Mouse (Mus musculus): Measurements from ENCODE around the gene Mad1l1.
"Not testable (repeated sequence)": the region's sequence is repeated elsewhere in the genome, so short reads cannot be mapped to it uniquely, and the experiment has no call there.

Gene Mad1l1

GRCm38 (mm10) chr5:140321042-140321755 lies at the start of gene Mad1l1, which contains the start of gene Nudt1:
Mad1l1 (minus strand) TSS chr5:140321552.
Nudt1 (plus strand) TSS chr5:140321656.
- peak; percentile 97 for DNase-seq (ENCODE audit: low spot score)

GRCm38 (mm10) chr5:140370446-140371254 lies 49.3 kb upstream of the Mad1l1 start:
- no peak for DNase-seq (ENCODE audit: low spot score)

- DNase-seq (ENCODE audit: low spot score), result no peak
Observed at GRCm38 (mm10) chr5:140369466-140369865, 48.1 kb upstream of the Mad1l1 start.

DNA sequence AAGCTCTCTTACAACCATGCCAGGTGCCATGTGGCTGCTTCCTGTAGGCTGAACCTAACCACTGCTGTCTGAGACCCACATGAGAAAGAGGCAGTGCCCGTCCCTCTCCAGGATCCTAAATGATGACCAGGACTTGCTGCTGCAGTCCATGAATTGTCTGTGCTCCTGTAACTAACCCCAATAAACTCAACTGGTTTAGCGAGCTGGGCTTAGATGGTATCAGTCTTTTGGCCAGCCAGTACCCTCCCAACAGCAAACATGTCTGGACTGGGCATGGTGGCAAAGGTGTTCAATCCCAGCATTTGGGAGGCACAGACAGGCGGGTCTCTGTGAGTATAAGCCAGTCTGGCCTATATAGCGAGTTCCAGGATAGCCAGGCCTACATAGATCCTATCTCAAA lies 47.6 kb upstream of the Mad1l1 start:
- no peak for DNase-seq (ENCODE audit: low spot score)

DNA sequence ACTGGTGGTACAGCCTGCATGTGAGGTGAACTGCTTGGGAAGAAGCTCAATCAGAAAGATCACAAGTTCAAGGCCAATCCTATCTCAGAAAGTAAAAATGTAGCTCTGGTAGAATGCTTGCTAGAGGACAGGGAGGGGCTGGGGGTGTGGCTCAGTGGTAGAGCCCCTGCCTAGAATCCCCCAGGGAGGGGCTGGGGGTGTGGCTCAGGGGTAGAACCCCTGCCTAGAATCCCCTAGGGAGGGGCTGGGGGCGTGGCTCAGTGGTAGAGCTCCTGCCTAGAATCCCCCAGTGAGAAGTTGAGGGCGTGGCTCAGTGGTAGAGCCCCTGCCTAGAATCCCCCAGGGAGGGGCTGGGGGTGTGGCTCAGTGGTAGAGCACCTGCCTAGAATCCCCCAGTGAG lies 46.8 kb upstream of the Mad1l1 start:
- DNase-seq (ENCODE audit: low spot score), result not testable (repeated sequence)

GRCm38 (mm10) chr5:140364415-140364814 lies 43.1 kb upstream of the Mad1l1 start:
- DNase-seq (ENCODE audit: low spot score), result no peak

DNA sequence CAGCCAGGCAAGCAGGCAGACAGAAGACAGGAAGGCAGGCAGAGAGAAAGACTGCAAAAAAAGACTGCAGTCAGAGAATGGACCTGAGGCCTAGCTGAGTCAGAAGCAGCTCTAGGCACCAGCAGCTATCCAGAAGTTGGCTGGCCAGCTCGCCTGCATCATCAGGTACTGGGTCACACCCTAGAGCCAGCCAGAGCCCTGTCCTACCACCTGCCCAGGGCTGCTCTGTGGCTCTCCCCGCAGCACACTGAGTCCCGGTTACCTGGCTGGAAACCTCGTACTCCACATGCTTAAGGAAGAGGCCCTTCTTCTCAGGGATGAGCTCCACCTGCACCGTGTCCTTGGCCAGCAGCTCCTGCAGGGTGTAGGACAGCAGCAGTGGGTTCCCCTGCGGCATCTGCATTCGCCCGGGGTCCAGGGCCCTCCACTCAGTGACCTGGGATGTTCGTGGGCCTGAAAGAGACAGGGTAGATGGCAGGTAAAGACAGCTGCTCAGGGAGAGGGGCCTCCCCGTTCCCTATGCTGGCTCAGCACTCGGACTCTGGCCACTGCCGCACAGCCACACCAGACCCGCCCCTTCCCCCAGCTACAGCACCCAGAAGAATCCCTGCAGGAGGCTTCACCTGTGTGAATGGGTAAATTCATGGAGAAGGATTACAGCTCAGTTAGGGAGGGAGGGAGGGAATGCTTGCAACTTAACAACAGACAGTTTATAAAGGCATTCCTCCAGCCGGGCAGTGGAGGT lies 38.8 kb upstream of the Mad1l1 start:
- DNase-seq (ENCODE audit: low spot score), result no peak

- no peak for DNase-seq (ENCODE audit: low spot score)
Observed at GRCm38 (mm10) chr5:140357466-140357865, 36.1 kb upstream of the Mad1l1 start.

DNA sequence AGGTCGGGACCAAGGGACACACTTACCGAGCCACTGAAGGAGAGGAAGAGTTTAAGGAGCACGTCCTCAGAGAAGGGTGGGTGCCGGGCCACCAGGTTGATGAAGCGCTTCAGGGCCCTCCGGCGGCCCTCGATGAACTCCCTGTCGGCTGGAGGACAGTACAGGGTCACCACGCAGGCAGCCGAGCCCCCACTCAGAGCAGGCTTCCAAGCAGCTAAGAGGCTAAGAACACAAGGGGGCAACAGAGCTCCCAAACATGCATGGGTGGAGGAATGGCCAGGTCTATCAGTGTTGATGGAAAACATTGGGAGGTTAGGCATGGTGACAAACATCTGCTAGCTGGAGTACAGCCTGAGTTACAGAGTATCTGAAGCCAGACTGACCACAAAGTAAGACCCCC lies 34.6 kb upstream of the Mad1l1 start:
- DNase-seq (ENCODE audit: low spot score), result no peak

DNA sequence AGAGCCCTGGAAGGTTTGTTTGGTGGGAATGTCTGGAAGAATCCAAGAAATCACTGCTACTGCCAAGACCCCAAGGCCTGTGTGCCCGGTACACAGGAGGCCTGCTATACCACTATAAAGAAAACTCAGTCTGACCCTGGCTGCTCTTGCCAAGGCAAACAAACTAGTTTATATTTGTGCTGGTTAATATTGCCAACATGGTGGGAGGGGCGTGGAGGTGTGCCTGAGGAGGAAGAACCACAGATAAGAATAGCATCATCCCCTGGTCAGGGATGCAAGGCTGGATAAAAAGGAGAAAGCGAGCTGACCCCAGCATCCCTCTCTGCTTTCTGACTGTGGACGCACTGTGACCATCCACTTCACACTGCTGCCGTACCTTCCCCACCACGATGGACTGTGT lies 31.0 kb upstream of the Mad1l1 start:
- no peak for DNase-seq (ENCODE audit: low spot score)

GRCm38 (mm10) chr5:140350731-140351497 lies 29.6 kb upstream of the Mad1l1 start:
- DNase-seq (ENCODE audit: low spot score), result no peak

- no peak for DNase-seq (ENCODE audit: low spot score)
Observed at GRCm38 (mm10) chr5:140349882-140350281, 28.5 kb upstream of the Mad1l1 start.

- DNase-seq (ENCODE audit: low spot score), result no peak
Observed at GRCm38 (mm10) chr5:140346050-140346449, 24.7 kb upstream of the Mad1l1 start.

DNA sequence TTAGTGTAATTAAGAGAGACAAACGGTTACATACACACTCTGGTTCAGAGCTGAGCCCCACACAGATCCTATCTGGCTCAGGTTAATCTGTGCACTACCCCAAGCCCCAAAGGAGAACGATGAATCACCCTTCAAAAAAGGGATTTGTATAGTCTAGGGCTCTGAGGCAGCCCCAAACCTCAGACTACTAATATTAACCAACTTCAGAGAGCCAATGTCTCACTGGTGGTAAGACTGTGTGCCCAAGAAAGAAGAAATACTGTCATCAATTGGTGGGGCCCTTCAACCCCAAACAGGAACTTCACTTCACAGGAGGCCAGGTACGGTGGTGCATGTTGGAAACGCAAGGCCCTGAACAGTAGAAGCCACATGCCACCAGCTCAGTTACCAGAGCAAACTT lies 23.9 kb upstream of the Mad1l1 start:
- DNase-seq (ENCODE audit: low spot score), result no peak

DNA sequence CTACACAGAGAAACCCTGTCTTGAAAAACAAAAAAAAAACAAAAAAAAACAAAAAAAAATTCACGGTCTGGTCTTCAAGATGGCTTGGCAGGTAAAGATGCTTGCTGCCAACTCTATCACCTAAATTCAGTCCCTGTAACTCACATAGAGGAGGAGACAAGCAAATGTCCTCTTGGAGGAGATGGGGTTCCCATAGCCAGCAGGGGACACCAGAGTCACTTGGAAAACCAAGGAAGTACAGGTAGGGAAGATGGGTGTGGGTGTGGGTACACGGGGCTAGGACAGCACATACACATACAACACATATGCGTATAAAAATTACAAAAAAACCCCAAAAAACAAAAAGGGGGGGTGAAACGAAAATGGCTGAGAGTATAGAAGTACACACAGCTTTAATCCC lies 21.5 kb upstream of the Mad1l1 start:
- DNase-seq (ENCODE audit: low spot score), result no peak

DNA sequence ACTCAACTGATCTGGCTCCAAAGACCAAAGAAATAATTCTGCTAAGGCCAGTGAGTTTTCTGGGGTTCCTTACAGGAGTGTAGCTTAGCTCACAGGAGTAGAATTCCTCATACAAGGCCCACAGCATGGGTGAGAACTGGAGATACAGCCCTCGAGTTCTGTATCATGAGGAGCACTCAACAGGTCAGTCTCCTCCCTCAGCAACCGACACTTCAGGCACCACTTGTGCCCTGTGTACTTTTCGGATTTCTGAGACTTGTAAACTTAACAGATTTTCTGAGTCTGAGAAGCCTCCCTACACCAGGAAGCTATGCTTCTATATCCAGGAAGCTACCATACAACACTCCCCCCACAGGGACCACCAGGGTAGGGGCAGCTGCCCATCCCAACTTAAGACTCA lies 18.5 kb upstream of the Mad1l1 start:
- no peak for DNase-seq (ENCODE audit: low spot score)

DNA sequence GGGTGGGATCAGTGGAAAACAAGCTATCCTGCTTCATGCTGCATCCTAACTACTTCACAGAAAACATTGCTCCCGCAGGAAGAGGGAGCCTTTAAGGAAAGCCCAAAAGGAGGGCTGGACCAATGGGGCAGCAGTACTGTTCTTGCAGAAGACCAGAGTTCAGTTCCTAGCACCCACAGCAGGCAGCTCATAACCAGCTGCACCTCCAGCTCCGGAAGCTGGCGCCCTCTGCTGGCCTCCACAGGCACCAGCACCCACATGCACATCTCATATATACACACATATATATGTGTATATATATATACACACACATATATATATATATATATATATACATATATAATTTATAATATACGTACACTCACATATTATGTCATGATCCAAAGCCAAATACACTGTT lies 17.4 kb upstream of the Mad1l1 start:
- DNase-seq (ENCODE audit: low spot score), result no peak

- DNase-seq (ENCODE audit: low spot score), result peak; percentile 71
Observed at GRCm38 (mm10) chr5:140336680-140337079, 15.3 kb upstream of the Mad1l1 start.

- DNase-seq (ENCODE audit: low spot score), result peak; percentile 51
Observed at GRCm38 (mm10) chr5:140333631-140334030, 12.3 kb upstream of the Mad1l1 start.

DNA sequence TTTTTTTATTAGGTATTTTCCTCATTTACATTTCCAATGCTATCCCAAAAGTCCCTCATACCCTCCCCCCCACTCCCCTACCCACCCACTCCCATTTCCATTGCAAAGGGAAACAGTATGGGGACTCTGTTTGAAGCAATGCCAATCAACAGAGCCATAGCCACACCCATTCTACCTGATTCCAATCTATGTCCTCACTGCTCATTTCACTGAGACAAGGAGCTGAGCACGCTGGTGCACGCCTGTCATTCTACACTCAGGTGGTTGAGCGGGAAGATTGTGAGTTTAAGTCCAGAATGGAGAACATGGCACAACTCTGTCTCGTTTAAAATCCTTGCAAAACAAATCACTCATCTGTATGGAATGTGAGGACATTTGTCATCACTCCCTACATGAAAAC lies 11.2 kb upstream of the Mad1l1 start:
- no peak for DNase-seq (ENCODE audit: low spot score)

GRCm38 (mm10) chr5:140331615-140332512 lies 10.5 kb upstream of the Mad1l1 start, which contains the start of gene Mrm2:
Mrm2 (minus strand) TSS chr5:140331898.
- peak; percentile 86 for DNase-seq (ENCODE audit: low spot score)

Data from retina, embryonic 14.5 days (tissue).